Mouse (Mus musculus) cerebellum, adult 11-12 months (tissue): Measurements from ENCODE around the gene Pde8b.
"Not testable (repeated sequence)": the region's sequence is repeated elsewhere in the genome, so short reads cannot be mapped to it uniquely, and the experiment has no call there.

Experiments used
- DNase-seq: peaks from one replicate; pipeline ENCODE4 v3.0.0; 2022

Pde8b gene

DNA sequence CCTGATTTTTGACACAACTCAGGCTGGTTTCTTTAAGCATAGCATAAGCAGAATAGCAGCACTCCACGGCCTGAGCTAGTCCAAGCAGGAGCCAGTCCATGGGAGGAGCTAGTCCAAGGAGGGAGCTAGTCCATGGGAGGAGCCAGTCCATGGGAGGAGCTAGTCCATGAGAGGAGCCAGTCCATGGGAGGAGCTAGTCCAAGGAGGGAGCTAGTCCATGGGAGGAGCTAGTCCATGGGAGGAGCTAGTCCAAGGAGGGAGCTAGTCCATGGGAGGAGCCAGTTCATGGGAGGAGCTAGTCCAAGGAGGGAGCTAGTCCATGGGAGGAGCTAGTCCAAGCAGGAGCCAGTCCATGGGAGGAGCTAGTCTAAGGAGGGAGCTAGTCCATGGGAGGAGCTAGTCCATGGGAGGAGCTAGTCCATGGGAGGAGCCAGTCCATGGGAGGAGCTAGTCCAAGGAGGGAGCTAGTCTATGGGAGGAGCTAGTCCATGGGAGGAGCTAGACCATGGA, 34.4 kb downstream of the Pde8b start:
- not testable (repeated sequence) for DNase-seq

DNA sequence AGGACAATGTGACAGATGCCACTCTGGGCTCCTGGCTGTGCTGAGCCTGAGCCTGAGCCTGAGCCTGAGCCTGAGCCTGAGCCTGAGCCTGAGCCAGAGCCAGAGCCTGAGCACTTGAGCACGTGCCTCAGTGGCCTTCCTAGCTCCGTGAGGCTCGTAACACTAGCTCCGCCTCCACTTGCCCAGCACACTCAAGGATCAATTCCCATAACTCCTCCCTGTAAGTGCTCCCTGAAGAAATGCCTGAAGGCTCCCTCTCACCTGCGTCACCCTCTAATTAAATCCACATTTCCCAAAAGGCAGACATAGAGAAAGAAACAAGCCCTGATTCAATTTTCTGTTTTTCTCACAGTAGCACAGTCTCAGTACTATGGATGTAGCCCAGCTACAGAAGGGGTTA, 37.8 kb downstream of the Pde8b start:
- no peak for DNase-seq

DNA sequence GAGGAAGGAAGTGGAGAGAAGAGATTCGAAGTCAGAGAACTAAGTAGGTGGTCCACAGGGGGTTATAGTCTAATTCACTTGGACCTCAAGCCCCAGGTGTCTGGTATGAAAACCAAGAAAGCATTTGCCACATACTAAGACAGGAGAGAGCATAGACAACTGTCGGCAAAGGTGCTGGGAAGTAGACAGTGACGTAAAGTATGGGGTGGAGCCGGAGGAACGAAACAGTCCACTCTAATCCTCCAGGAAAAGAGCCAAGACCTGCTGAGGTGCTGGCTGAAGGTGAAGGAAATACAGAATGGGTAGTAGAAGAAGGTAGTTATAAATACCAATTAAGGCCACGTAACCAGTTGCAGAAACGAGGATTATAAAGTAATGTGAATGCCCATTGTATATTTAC, 42.8 kb downstream of the Pde8b start:
- not testable (repeated sequence) for DNase-seq

DNA sequence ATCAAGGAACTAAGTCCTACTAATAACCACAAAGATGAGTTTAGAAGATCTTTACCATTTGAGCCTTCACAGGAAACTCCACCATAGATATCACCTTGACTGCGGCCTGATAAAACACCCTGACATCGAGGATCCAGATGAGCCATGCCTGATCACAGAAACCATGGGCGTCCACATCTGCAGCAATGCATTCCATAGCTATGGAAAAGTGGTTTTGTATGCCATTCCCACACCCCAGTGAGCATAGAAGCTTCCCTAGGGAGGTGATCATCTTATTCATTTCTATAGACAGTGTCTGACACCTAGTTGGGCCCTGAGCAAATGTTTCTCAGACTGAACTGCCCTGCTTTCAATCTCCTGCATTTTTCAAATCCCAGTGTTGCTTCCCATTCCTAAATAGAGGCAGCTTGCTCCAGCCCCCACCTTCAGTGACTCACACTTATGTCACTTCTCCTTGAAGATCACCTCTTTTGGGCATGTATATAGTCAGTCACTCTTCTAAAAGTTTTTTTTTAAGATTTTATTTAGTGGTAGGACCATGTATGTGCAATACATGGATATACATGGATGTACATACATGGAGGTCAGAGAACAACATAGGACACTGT, 47.9 kb downstream of the Pde8b start:
- DNase-seq, result no peak

DNA sequence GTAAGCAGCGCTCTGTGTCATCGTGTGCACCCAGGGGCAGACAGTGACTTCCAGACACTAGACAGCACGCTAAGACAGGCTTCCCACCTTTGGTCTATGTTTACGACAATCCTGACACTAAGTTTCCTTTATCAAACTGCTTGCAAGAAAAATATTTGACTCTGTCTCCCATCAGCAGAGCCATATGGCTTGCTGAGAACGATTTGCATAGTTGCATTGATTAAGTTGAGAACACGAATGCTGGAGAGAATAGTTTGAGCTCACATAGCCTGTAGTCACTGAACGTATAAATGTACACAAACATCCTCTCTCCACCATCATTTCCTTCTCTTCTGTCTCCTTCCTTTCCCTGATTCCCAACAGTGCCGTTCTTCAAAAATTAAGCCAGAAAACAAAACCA, 49.3 kb downstream of the Pde8b start:
- no peak for DNase-seq

DNA sequence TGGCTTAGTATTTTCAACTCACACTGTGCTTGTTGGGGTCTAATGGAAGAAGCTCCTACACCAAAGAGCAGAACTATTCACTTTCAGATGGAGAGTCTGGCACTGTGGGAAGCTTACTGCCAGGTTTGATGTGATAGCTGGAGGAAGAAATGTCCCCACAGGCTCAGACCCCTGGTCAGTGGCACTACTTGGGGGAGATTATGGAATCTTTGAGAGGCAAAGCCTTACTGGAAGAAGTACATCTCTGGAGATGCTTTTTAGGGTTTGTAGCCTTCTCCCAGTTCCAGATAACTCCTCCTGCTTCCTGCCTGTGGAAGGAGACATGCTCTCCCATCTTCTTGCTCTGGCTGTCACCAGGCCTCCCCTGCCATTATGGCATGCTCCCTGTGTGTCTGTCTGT, 50.1 kb downstream of the Pde8b start:
- DNase-seq, result no peak

GRCm38 (mm10) chr13:95196106-95196705, 53.9 kb downstream of the Pde8b start:
- DNase-seq, result no peak

GRCm38 (mm10) chr13:95191951-95192350, 58.2 kb downstream of the Pde8b start:
- DNase-seq, result no peak

GRCm38 (mm10) chr13:95189111-95189510, 61.0 kb downstream of the Pde8b start:
- no peak for DNase-seq

- no peak for DNase-seq
These were observed 62.9 kb downstream of the Pde8b start for GRCm38 (mm10) chr13:95187153-95187665.

GRCm38 (mm10) chr13:95186741-95187035, 63.4 kb downstream of the Pde8b start:
- no peak for DNase-seq

DNA sequence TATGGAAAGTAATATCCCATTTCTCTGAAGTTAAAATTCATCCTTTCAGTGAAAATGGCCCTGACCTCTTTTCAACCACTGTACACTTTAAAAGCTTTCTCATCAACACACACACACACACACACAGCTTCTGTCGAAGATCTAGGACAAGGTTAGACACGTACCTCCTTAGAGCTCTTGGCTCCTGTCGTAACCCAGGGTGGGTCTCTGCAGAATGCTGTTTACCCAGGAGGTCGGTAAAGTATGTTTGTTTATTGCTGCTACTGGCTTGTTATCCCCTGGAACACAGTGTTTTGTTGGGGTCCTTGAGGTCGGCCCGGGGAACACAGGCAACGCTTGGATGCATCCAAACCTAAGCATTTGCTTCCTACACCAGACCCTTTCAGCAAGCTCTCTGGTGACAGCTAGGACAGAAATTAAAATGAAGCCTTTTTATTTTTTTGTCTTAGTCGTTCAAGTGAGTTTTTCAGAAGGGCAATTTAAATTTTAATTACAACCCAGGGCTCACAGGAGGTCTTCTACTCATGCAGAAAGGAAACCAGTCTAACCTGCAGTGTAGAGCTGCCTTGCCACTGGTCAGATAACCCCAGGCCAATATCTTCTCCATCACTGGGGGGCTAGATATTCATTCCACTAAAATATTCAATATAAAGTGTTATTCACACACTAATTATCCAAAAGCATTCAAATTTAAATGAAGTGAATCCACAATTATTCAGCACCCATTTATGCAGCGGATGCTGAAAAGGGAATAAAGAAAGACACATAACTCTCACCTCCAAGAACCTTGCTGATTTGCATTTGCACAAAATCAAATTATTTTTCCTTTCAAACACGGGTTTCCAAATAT, 64.0 kb downstream of the Pde8b start:
- DNase-seq, result no peak

DNA sequence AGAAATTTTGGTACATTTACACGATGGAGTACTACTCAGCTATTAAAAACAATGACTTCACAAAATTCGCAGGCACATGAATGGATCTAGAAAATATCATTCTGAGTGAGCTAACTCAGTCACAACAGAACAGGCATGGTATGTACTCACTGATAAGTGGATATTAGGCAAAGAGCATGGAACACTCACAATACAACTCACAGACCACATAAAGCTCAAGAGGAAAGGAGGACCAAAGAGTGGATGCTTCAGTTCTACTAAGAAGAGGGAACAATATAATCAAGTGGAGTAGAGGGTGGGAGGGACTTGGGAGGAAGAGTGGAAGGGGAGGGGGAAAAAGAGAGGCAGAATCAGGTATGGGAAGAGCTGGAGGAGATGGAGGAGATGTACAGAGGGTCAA, 66.5 kb downstream of the Pde8b start:
- DNase-seq, result no peak

- no peak for DNase-seq
These were observed 69.9 kb downstream of the Pde8b start for GRCm38 (mm10) chr13:95180208-95180607.

DNA sequence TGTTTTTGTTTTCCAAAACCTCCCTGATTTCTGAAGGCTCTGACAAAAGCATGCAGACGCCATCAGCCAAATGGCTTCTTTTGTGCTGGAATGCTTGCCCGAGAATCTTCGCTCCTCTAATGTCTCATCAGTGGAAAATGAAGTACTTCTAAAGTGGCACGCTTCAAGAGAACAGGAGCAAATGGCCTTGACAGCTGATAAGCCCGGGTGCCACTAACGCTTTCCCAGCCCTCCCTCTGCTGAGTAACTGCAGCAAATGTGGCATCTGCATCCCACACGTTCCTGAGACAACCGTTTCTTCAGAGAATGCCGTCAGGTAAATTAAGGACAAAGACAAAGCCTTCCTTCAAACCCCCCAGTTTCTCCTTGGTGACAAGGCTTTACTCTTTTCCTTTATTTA, 72.8 kb downstream of the Pde8b start:
- no peak for DNase-seq

DNA sequence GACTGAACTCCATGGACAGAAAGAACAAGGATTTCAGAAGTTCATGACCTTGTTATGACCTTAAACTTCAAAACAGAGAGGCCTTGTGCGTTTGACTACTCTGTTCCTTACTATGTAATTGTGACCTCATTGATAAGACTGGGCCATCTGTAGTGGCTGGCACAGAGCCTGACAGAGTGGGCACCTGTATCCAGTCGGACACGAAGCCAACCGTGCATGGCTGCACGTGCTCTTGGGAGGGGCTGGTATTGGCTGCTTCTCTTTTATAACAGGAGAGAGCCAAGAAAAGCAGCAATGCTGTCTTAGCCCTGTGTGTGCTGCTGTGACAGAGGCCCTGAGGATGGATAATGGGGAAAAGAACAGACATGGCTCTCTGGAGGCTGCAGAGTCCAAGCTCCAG, 73.7 kb downstream of the Pde8b start:
- no peak for DNase-seq

- DNase-seq, result no peak
These were observed 75.9 kb downstream of the Pde8b start for GRCm38 (mm10) chr13:95174253-95174652.

DNA sequence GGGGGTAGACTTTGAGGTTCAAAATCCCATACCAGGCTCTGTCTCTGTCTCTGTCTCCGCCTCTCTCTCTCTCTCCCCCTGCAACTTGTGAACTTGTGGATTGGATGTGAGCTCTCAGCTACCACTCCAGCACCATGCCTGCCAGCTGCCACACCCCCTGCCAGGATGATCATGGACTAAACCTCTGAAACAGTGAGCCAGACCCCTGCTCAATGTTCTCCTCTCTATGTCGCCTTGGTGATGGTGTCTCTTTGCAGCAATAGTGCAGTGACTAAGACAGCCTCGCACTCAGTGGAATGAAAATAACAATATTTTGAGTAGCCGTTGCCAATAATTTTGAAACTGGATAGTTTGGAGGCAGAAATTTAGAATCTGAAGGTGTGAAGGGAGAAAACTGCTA, 77.8 kb downstream of the Pde8b start:
- no peak for DNase-seq

- no peak for DNase-seq
These were observed 89.9 kb downstream of the Pde8b start for GRCm38 (mm10) chr13:95160211-95160610.

- DNase-seq, result no peak
These were observed 91.2 kb downstream of the Pde8b start for GRCm38 (mm10) chr13:95158986-95159385.

- DNase-seq, result no peak
These were observed 105.4 kb downstream of the Pde8b start for GRCm38 (mm10) chr13:95144746-95145145.

DNA sequence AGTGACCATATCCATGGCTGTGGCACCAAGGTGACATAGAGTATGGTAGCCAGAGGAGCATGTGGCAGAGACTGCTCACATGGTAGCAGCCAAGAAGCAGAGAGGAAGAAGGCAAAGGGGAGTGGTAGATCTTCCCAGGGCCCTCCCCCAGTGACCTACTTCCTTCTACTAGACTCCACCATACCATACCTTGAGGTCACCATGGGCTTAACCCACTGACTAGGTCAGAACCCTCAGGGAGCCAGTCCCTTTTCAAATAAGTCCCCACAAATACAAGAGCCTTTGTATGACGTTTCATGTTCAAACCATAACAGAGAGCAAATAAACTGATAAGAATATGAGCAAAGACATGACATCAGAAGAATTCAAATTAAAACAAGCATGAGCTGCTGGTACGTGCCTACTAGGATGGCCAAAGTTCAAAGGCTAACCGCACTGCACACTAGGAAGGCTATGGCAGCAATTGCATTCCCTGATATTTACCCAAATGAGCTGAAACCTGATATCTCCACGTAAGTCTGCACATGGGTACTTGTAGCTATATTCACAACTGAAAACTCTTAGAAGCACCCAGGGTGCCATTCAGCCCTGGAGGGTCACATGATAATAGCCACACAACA, 109.6 kb downstream of the Pde8b start:
- no peak for DNase-seq

GRCm38 (mm10) chr13:95135326-95136150, 114.6 kb downstream of the Pde8b start:
- no peak for DNase-seq
